ENCODE assay signal across 8 mouse cellular contexts in the genomic region with DNA sequence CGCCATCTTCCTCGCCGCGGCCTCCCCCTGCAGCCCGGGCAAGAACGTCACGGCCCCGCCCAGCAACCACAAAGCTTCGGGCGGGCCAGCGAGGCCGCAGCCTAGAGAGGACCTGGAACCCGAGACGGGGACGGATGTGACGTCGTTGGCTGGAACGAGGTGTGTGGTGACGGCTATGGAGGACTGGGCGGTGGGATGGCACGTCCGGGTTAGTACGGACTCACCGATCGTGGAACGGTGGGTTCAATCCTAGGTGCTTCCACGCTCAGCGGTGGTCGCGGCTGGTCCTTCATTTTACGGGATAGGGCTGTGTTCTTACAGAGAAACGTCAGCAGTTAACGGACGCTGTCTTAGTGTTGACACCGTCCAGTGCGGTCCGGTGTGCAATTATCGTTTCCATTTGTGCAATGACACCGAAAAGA. TPM values are rescaled to one million over a fixed set of nuclear protein-coding genes. Genes with fewer than 3 reads are reported as not detected.
DNase-seq lines count a peak whose midpoint lies in the region; ATAC-seq and TF ChIP-seq lines count a peak whose summit lies in the region.

A gene (minus strand): TSS at position 79 of the 422 bp plus-strand sequence.

- H3K36me3 ChIP-seq in embryonic facial prominence, embryonic 13.5 days: peaks cover 39% of the 10 kb centered on the region
- H3K36me3 ChIP-seq in kidney, adult 2 months (ENCODE audit: control insufficient read depth, insufficient read depth, low read length): peaks cover 3% of the 10 kb centered on the region
- peaks cover 47% of the 10 kb centered on the region for H3K36me3 ChIP-seq in limb, embryonic 12.5 days
- H3K36me3 ChIP-seq in midbrain, embryonic 15.5 days (replicated peaks): peaks cover 16% of the 10 kb centered on the region; the same call in 1 of the 2 replicates
- peaks cover 11% of the 10 kb centered on the region for H3K36me3 ChIP-seq in spleen, adult 2 months (ENCODE audit: control insufficient read depth, insufficient read depth, low read length)

- H3K27ac ChIP-seq in embryonic facial prominence, embryonic 13.5 days: peak within 1 kb of the TSS; percentile 95
- H3K27ac ChIP-seq in kidney, adult 2 months (ENCODE audit: insufficient read depth, low read depth, low read length): peak within 1 kb of the TSS; percentile 95
- peak within 1 kb of the TSS; percentile 91 for H3K27ac ChIP-seq in limb, embryonic 12.5 days
- H3K27ac ChIP-seq in midbrain, embryonic 15.5 days: peak within 1 kb of the TSS; percentile 96
- peak within 1 kb of the TSS; percentile 86 for H3K27ac ChIP-seq in spleen, adult 2 months (ENCODE audit: insufficient read depth, low read length)

- ATAC-seq in embryonic facial prominence, embryonic 13.5 days (ENCODE audit: insufficient number of reproducible peaks, insufficient read depth, low FRiP score, low TSS enrichment, low read depth): peak; percentile 99
- peak; percentile 100 for ATAC-seq in limb, embryonic 12.5 days (ENCODE audit: insufficient number of reproducible peaks, insufficient read depth, low FRiP score, low TSS enrichment, low read depth)
- peak; percentile 100 for ATAC-seq in midbrain, embryonic 15.5 days (replicated peaks)

- peak within 1 kb of the TSS; percentile 87 for H3K4me3 ChIP-seq in embryonic facial prominence, embryonic 13.5 days
- H3K4me3 ChIP-seq in kidney, adult 2 months (ENCODE audit: insufficient read depth, low read depth, low read length): peak within 1 kb of the TSS; percentile 97
- peak within 1 kb of the TSS; percentile 89 for H3K4me3 ChIP-seq in limb, embryonic 12.5 days (replicated peaks)
- peak within 1 kb of the TSS; percentile 99 for H3K4me3 ChIP-seq in midbrain, embryonic 15.5 days
- H3K4me3 ChIP-seq in spleen, adult 2 months (ENCODE audit: extremely low read depth, insufficient read depth, insufficient read length): peak within 1 kb of the TSS; percentile 88

- H3K9me3 ChIP-seq in embryonic facial prominence, embryonic 13.5 days: no peaks in the 10 kb centered on the region
- no peaks in the 10 kb centered on the region for H3K9me3 ChIP-seq in limb, embryonic 12.5 days
- H3K9me3 ChIP-seq in midbrain, embryonic 15.5 days: no peaks in the 10 kb centered on the region

- H3K4me1 ChIP-seq in embryonic facial prominence, embryonic 13.5 days: peaks cover 20% of the 10 kb centered on the region
- H3K4me1 ChIP-seq in kidney, adult 2 months (ENCODE audit: control insufficient read depth, insufficient read depth, low read length): no peaks in the 10 kb centered on the region; the same call in 1 of the 2 replicates
- peaks cover 19% of the 10 kb centered on the region for H3K4me1 ChIP-seq in limb, embryonic 12.5 days (replicated peaks)
- H3K4me1 ChIP-seq in midbrain, embryonic 15.5 days: peaks cover 30% of the 10 kb centered on the region
- H3K4me1 ChIP-seq in spleen, adult 2 months (ENCODE audit: control insufficient read depth, insufficient read depth, insufficient read length): peaks cover 5% of the 10 kb centered on the region

- DNase-seq in 3134 (ENCODE audit: extremely low read depth, insufficient read length, low spot score): peak; percentile 93
- DNase-seq in adrenal gland, postnatal 36 days: peak; percentile 98 to 99
- peak; percentile 99 for DNase-seq in heart, adult 18-20 months
- peak; percentile 98 for DNase-seq in kidney, adult 2 months
- DNase-seq in spleen, adult 2 months (ENCODE audit: low read depth in 1 of 2, low spot score in 2 of 2): peak; percentile 92 to 97

- TF ChIP-seq POLR2A in kidney, adult 2 months (IDR thresholded peaks at IDR 0.05; ENCODE audit: low read depth, low read length): peak; percentile 95
- peak; percentile 96 for TF ChIP-seq POLR2A in spleen, adult 2 months (IDR thresholded peaks at IDR 0.05; ENCODE audit: low read depth, low read length)

- peak within 1 kb of the TSS; percentile 97 for H3K9ac ChIP-seq in embryonic facial prominence, embryonic 13.5 days
- H3K9ac ChIP-seq in limb, embryonic 12.5 days (replicated peaks): peak within 1 kb of the TSS; percentile 96
- peak within 1 kb of the TSS; percentile 99 for H3K9ac ChIP-seq in midbrain, embryonic 15.5 days

- WGBS in embryonic facial prominence, embryonic 13.5 days: 1% methylated on average over 37 of the region's 39 CpGs
- WGBS in kidney, adult 2 months: under 1% methylated on average over 39 of the region's 39 CpGs
- under 1% methylated on average over 39 of the region's 39 CpGs for WGBS in limb, embryonic 12.5 days
- WGBS in midbrain, embryonic 15.5 days: under 1% methylated on average over 39 of the region's 39 CpGs
- WGBS in spleen, adult 2 months: under 1% methylated on average over 39 of the region's 39 CpGs

- TF ChIP-seq CTCF in kidney, adult 2 months (conservative IDR thresholded peaks at IDR 0.05; ENCODE audit: insufficient read depth, insufficient read length, low read depth, low read length): no peak
- no peak for TF ChIP-seq CTCF in spleen, adult 2 months (IDR thresholded peaks at IDR 0.05; ENCODE audit: extremely low read depth, insufficient read depth, insufficient read length, insufficient replicate concordance)

- peak within 1 kb of the TSS; percentile 71 for H3K4me2 ChIP-seq in embryonic facial prominence, embryonic 13.5 days
- H3K4me2 ChIP-seq in limb, embryonic 12.5 days: peak within 1 kb of the TSS; percentile 73
- H3K4me2 ChIP-seq in midbrain, embryonic 15.5 days: peak within 1 kb of the TSS; percentile 71

- H3K27me3 ChIP-seq in embryonic facial prominence, embryonic 13.5 days: no peaks in the 10 kb centered on the region
- H3K27me3 ChIP-seq in kidney, adult 2 months (replicated peaks; ENCODE audit: control insufficient read depth, insufficient read depth, low read length): no peaks in the 10 kb centered on the region
- no peaks in the 10 kb centered on the region for H3K27me3 ChIP-seq in limb, embryonic 12.5 days
- H3K27me3 ChIP-seq in midbrain, embryonic 15.5 days (replicated peaks): no peaks in the 10 kb centered on the region
- H3K27me3 ChIP-seq in spleen, adult 2 months (ENCODE audit: control insufficient read depth, insufficient read depth, low read length): no peaks in the 10 kb centered on the region

RNA-seq across cellular contexts. Expression of the gene that starts here (rescaled TPM):
- 100 to 1,000 TPM; 106 to 123 TPM for total RNA-seq in adrenal gland, postnatal 36 days (2021)
- polyA plus RNA-seq in embryonic facial prominence, embryonic 13.5 days (2015; fragmentation: Nextera tagmentation; extraction: Ambion mirVana): 272 and 285 TPM in 2 replicates
- 10 to 100 TPM; 46.4 to 55.3 TPM for total RNA-seq in heart, adult 18-20 months (2021)
- 16.3 and 24.6 TPM in 2 replicates for polyA plus RNA-seq in kidney, adult 2 months (2012; rRNA removed)
- 283 and 297 TPM in 2 replicates for polyA plus RNA-seq in limb, embryonic 12.5 days (2016; fragmentation: Nextera tagmentation; extraction: Ambion mirVana)
- 192 and 204 TPM in 2 replicates for polyA plus RNA-seq in midbrain, embryonic 15.5 days (2015; fragmentation: Nextera tagmentation; extraction: Ambion mirVana)
- polyA plus RNA-seq in spleen, adult 2 months (2012; rRNA removed): 5.6 and 7.3 TPM in 2 replicates

Comparison
In these comparisons a context has a peak if more than half of its experiments do, and no peak if none do; other contexts are left out.
1. Peak in every context shown above with its lines: DNase-seq, ATAC-seq, H3K4me3 ChIP-seq and H3K27ac ChIP-seq.